Mouse (Mus musculus) hindbrain, embryonic 16.5 days (tissue): ENCODE measurements around the gene 1700019N19Rik. TPM values are rescaled to one million over a fixed set of nuclear protein-coding genes. Genes with fewer than 3 reads are reported as not detected.
A peak's percentile ranks its signal among the peaks of the same experiment; 100 is the strongest.

Experiments used
- ATAC-seq: fragments of 200-750 bp; cut with Nextera tagmentation; 2 replicates; pipeline ENCODE4 v1.8.0; 2017; ENCODE audit warnings: moderate TSS enrichment, moderate library complexity
- H3K27ac ChIP-seq: fragments of 300-500 bp; sonication (generic); 2 replicates; pipeline ENCODE4 v1.5.1; 2014; ENCODE audit warnings: low read depth, mild to moderate bottlenecking, control low read depth, low read length, moderate library complexity
- H3K27me3 ChIP-seq: fragments of 300-500 bp; sonication (generic); replicated peaks from 2 replicates; pipeline ENCODE4 v1.6.1; 2014; ENCODE audit warnings: low read length; ENCODE audit not compliant: control insufficient read depth, insufficient read depth
- H3K36me3 ChIP-seq: fragments of 300-500 bp; sonication (generic); 2 replicates; pipeline ENCODE4 v1.6.1; 2014; ENCODE audit warnings: mild to moderate bottlenecking, low read length, moderate library complexity, mixed read lengths; ENCODE audit not compliant: control insufficient read depth, insufficient read depth
- H3K4me1 ChIP-seq: fragments of 300-500 bp; sonication (generic); 2 replicates; pipeline ENCODE4 v1.6.1; 2014; ENCODE audit warnings: low read depth, low read length; ENCODE audit not compliant: control insufficient read depth, insufficient read depth
- H3K4me2 ChIP-seq: fragments of 300-500 bp; sonication (generic); 2 replicates; pipeline ENCODE4 v1.6.1; 2014; ENCODE audit warnings: mild to moderate bottlenecking, low read length, control low read depth, moderate library complexity
- H3K4me3 ChIP-seq: fragments of 300-500 bp; sonication (generic); 2 replicates; pipeline ENCODE4 v1.5.1; 2014; ENCODE audit warnings: mild to moderate bottlenecking, low read length, control low read depth, moderate library complexity
- H3K9ac ChIP-seq: fragments of 300-500 bp; sonication (generic); 2 replicates; pipeline ENCODE4 v1.6.1; 2014; ENCODE audit warnings: low read depth, mild to moderate bottlenecking, control low read depth, low read length, moderate library complexity
- H3K9me3 ChIP-seq: fragments of 300-500 bp; sonication (generic); 2 replicates; pipeline ENCODE4 v1.6.1; 2014; ENCODE audit warnings: mild to moderate bottlenecking, low read length, moderate library complexity; ENCODE audit not compliant: control insufficient read depth
- WGBS: fragments of 180-500 bp; shearing (Covaris S2); extraction: QIAGEN DNeasy Blood & Tissue Kit; methylation state at CpG from one replicate; pipeline ENCODE4 v1.1.7; 2014; 5-methylcytosine and 5-hydroxymethylcytosine counted together
- polyA plus RNA-seq: library from polyadenylated mRNA; unstranded; fragments of >200 nt; fragmentation: Nextera tagmentation; extraction: Ambion mirVana; gene quantifications from 2 replicates; pipeline ENCODE4 v1.2.1, GENCODE M21; 2015

Gene 1700019N19Rik
- polyA plus RNA-seq, 1 experiment from 2014 or later: not detected

DNA sequence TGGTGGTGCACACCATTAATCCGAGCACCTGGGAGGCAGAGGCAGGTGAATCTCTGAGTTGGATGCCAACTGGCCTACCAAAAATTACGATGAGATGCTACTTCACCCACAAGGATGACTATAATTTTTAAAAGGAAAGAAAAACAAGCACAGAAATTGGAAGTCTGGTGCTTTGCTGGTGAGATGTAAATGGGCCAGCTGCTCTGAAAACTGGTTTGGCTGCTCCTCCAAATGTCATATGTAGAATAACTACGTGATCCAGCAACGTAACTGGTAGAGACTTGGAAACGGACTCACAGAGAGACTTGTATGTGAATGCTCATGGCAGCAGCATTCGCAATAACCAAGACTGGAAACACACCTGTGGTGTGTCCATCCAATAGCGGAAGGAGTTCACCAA, 35.9 kb upstream of the 1700019N19Rik start:
- 80% methylated on average over 7 of the region's 7 CpGs for WGBS
- H3K27ac ChIP-seq: peak overlapping the region; percentile 62
- no peak overlapping the region for H3K4me2 ChIP-seq
- no peak overlapping the region for H3K4me3 ChIP-seq
- peaks cover 1% of the 10 kb centered on the region; the same call in 1 of the 2 replicates for H3K36me3 ChIP-seq
- no peak for ATAC-seq
- H3K4me1 ChIP-seq: peaks cover 20% of the 10 kb centered on the region
- H3K27me3 ChIP-seq: no peaks in the 10 kb centered on the region
- H3K9ac ChIP-seq: no peak overlapping the region
- H3K9me3 ChIP-seq: peaks cover 2% of the 10 kb centered on the region; the same call in 1 of the 2 replicates

DNA sequence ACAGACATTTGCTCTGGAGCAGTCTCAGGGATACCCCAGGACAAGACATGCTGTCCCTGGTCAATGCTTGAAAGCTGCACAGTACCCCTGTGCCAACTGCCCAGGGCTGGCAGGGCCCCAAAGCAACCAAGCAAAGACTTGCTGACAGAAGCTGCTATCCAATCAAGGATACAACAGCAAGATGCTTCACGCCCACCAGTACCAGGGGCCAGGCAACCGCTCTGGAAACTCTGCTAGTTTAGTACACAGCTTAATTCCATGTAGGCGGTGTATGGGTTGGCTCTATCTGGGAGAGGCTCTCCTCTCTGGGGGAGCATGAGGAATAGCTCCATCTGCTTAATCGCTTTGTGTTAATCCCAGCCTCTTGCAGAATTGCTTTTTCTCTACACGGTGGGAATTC, 35.3 kb upstream of the 1700019N19Rik start:
- Histone ChIP-seq H3K9ac (no peak overlapping the region), H3K27me3 (no peaks in the 10 kb centered on the region), H3K9me3 (no peaks in the 10 kb centered on the region), H3K27ac (peak overlapping the region; percentile 62), H3K4me3 (no peak overlapping the region), H3K4me2 (no peak overlapping the region), H3K4me1 (peaks cover 20% of the 10 kb centered on the region), H3K36me3 (peaks cover 8% of the 10 kb centered on the region)
- peak; percentile 81 for ATAC-seq
- WGBS: 36% methylated on average over 5 of the region's 5 CpGs

- WGBS: 51% methylated on average over 7 of the region's 7 CpGs
- ATAC-seq: no peak
- peaks cover 9% of the 10 kb centered on the region for H3K36me3 ChIP-seq
- H3K27me3 ChIP-seq: no peaks in the 10 kb centered on the region
- H3K27ac ChIP-seq: no peak overlapping the region
- H3K4me3 ChIP-seq: no peak overlapping the region
- no peak overlapping the region for H3K4me2 ChIP-seq
- no peak overlapping the region for H3K9ac ChIP-seq
- no peaks in the 10 kb centered on the region for H3K9me3 ChIP-seq
- peaks cover 20% of the 10 kb centered on the region for H3K4me1 ChIP-seq
Measured at GRCm38 (mm10) chr19:58827656-58828055, 33.4 kb upstream of the 1700019N19Rik start.

GRCm38 (mm10) chr19:58824316-58824715, 30.1 kb upstream of the 1700019N19Rik start:
- H3K27me3 ChIP-seq: no peaks in the 10 kb centered on the region
- peaks cover 16% of the 10 kb centered on the region for H3K36me3 ChIP-seq
- no peak overlapping the region for H3K9ac ChIP-seq
- no peak overlapping the region for H3K4me2 ChIP-seq
- no peak overlapping the region for H3K4me3 ChIP-seq
- no peak for ATAC-seq
- H3K9me3 ChIP-seq: no peaks in the 10 kb centered on the region
- no peak overlapping the region for H3K27ac ChIP-seq
- 79% methylated on average over 1 of the region's 1 CpGs for WGBS
- peaks cover 6% of the 10 kb centered on the region for H3K4me1 ChIP-seq

DNA sequence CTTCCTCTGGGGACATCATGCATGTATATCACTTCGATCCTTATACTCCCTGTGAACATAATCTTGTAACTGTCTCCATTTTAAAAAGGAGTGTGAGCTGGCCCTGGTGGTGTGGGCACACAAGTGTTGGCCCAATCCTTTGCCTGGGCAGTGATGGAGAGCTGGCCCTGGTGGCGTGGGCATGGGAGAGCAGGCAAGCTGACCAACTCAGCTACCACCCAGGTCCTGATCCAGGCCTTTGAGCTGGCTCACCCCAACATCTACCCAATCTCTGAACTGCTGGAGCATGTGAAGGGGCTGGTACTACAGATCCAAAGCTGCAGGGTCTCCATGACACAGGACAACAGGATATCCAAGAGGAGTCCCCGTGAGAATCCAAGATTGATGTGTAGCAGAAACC, 29.0 kb upstream of the 1700019N19Rik start:
- Histone ChIP-seq H3K9ac (no peak overlapping the region), H3K4me3 (no peak overlapping the region), H3K27ac (no peak overlapping the region), H3K27me3 (no peaks in the 10 kb centered on the region), H3K36me3 (peaks cover 18% of the 10 kb centered on the region), H3K4me2 (no peak overlapping the region), H3K4me1 (peaks cover 2% of the 10 kb centered on the region; the same call in 1 of the 2 replicates), H3K9me3 (no peaks in the 10 kb centered on the region)
- 88% methylated on average over 3 of the region's 3 CpGs for WGBS
- ATAC-seq: no peak

- H3K4me2 ChIP-seq: no peak overlapping the region
- H3K4me3 ChIP-seq: no peak overlapping the region
- ATAC-seq: peak; percentile 62
- H3K9ac ChIP-seq: no peak overlapping the region
- no peaks in the 10 kb centered on the region for H3K27me3 ChIP-seq
- WGBS: 44% methylated on average over 20 of the region's 20 CpGs
- peaks cover 2% of the 10 kb centered on the region; the same call in 1 of the 2 replicates for H3K4me1 ChIP-seq
- H3K27ac ChIP-seq: no peak overlapping the region; the same call in 1 of the 2 replicates
- no peaks in the 10 kb centered on the region for H3K9me3 ChIP-seq
- H3K36me3 ChIP-seq: peaks cover 18% of the 10 kb centered on the region
Measured at GRCm38 (mm10) chr19:58822454-58823200, 28.4 kb upstream of the 1700019N19Rik start.

- Histone ChIP-seq H3K27ac (no peak overlapping the region), H3K27me3 (no peaks in the 10 kb centered on the region), H3K9ac (no peak overlapping the region), H3K9me3 (no peaks in the 10 kb centered on the region), H3K4me3 (no peak overlapping the region), H3K36me3 (peaks cover 9% of the 10 kb centered on the region), H3K4me2 (no peak overlapping the region), H3K4me1 (peaks cover 2% of the 10 kb centered on the region; the same call in 1 of the 2 replicates)
- 82% methylated on average over 14 of the region's 14 CpGs for WGBS
- ATAC-seq: no peak
Measured at GRCm38 (mm10) chr19:58818571-58819415, 24.5 kb upstream of the 1700019N19Rik start.

DNA sequence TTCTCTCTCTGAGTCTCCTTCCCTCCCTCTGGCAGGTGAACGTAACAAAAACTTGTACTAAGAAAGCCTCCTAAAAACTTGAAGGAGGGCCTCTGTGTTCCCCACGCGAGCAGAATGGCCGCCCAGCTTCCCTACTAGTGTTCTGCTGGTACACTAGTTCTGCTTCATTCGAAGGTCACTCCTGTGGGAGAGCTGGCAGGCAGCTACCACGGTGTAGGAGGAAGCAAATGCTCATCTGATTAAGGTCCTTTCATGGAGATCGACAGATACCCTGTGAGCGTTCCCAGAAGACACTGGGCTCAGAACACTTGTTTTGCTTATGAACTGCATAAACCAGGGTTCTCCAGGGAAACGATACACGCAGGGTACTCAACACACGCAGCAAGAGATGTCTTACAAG, 23.1 kb upstream of the 1700019N19Rik start:
- no peak overlapping the region for H3K4me3 ChIP-seq
- H3K4me1 ChIP-seq: peaks cover 2% of the 10 kb centered on the region; the same call in 1 of the 2 replicates
- no peak overlapping the region for H3K9ac ChIP-seq
- no peak overlapping the region for H3K27ac ChIP-seq
- H3K9me3 ChIP-seq: no peaks in the 10 kb centered on the region
- H3K4me2 ChIP-seq: no peak overlapping the region
- no peak for ATAC-seq
- H3K27me3 ChIP-seq: no peaks in the 10 kb centered on the region
- peaks cover 9% of the 10 kb centered on the region for H3K36me3 ChIP-seq
- WGBS: 77% methylated on average over 11 of the region's 11 CpGs

DNA sequence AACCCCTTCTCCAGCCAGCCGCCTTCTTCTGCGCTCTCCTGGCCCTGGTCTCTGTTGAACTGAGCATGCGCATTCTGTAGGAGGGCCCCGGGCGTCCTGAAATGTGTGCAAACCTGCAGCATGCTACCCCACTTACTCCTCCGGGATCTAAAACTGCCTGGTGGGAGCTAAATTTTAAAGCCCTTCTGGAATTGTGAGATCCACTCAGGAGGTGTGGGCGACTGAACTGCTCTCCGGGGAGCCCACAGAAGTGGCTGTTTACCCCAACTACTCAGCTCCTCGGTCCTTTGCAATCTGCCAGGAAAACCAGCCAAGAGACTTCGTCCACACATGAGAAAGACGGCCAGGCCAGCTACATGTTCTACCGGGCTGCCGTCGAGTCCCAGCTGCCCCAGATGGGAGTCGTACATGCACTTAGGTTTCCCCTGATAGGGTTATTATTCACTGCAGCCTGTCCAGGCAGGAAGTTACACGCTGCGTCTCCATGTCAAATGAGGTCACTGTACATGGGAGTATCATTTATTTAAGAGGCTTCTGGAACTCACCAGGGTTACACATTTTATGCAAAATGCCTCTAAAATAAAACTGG, 22.3 kb upstream of the 1700019N19Rik start:
- Histone ChIP-seq H3K4me1 (no peaks in the 10 kb centered on the region), H3K9ac (no peak overlapping the region), H3K4me3 (no peak overlapping the region), H3K36me3 (peaks cover 9% of the 10 kb centered on the region), H3K27me3 (no peaks in the 10 kb centered on the region), H3K27ac (0 out of 2 replicates have a peak overlapping the region, but pooled peaks have one; percentile 9), H3K4me2 (no peak overlapping the region), H3K9me3 (no peaks in the 10 kb centered on the region)
- WGBS: 66% methylated on average over 17 of the region's 17 CpGs
- ATAC-seq: no peak
